Mouse (Mus musculus): Measurements from ENCODE around the gene Elmo1. TPM values are rescaled to one million over a fixed set of nuclear protein-coding genes. Genes with fewer than 3 reads are reported as not detected.

Elmo1 gene
- total RNA-seq, 2 experiments from 2014 or later = 45.7 to 47.2 TPM

DNA sequence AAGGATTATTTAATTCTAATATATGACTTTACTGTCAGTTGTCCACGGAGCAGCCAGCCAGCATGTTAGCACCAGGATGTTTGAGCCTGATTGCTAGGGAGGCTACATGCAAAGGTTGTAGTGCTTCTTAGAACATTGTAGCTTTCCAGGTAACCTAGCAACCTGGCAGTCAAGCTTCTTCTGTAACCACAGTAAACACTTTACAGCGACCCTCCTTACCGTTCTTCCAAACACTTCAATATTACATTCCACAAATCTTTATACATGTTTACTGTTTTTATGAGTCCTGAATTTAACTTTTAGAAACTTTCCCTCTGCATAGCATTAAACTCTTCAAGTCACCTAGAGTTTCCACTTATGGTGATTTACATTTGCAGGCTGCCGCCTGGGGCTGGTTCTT, 233.1 kb downstream of the Elmo1 start:
- no peak for DNase-seq (ENCODE audit: extremely low spot score in 1 of 2, low spot score in 2 of 2)
- intact Hi-C loops (cut with DNase I) = no loop called here

DNA sequence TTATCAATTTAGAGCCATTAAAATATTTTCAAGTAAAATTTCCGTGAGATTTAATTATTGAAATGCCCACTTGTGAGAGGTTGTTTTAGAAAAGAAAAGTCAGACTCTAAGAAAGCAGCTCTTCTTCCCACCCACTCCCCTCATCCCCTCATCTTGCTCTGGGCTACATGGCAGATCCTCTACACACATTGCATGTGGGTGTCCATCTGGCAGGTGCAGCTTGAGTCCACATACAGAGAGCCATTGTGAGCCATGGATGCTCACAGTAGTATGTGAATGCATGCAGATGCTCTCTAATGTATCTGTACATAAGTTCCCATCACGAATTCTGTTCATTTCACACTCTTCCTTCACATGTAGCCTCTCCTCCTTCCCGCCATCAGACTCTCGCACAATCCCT, 236.7 kb downstream of the Elmo1 start:
- DNase-seq (ENCODE audit: extremely low spot score in 1 of 2, low spot score in 2 of 2) = no peak
- intact Hi-C loops (cut with DNase I) = no loop called here

DNA sequence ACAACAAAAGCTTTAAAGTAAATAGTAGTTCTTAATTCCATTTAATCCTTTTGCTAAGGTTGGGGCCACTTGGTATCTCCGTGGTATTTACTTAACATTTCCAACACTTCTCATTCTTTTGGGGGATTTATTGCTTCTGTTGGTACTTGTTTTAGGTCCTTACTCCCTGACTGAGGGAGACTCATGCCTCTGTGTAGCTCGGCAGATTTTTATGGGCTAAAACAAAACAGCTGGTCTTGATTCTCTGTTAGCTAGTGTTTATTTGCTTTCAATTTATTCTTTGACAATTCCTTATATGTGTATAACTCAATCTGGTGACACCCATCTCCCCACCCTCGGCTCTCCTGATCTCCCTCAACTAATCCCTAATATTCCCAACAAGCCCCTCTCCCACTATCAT, 237.6 kb downstream of the Elmo1 start:
- no peak for DNase-seq (ENCODE audit: extremely low spot score in 1 of 2, low spot score in 2 of 2)
- intact Hi-C loops (cut with DNase I) = no loop called here

DNA sequence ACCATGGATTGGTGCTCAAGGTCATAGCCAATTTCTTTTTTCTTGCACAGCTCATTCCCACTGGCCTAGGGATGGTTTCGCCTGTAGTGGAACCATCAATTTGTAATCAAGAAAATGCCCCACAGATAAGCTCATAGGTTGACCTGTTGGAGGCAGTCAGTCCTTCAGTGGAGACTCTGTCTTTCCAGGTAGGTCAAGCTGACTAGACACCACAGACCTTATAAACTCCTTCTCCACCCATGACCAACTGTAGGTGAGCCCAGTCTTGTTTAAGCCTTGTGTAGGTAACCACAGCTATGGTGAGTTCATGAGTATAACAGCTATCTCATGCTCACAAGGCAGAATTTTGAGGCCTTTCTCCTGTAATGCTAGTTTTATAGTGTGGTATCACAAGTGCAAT, 238.3 kb downstream of the Elmo1 start:
- DNase-seq (ENCODE audit: extremely low spot score in 1 of 2, low spot score in 2 of 2) = no peak
- intact Hi-C loops (cut with DNase I) = no loop called here

DNA sequence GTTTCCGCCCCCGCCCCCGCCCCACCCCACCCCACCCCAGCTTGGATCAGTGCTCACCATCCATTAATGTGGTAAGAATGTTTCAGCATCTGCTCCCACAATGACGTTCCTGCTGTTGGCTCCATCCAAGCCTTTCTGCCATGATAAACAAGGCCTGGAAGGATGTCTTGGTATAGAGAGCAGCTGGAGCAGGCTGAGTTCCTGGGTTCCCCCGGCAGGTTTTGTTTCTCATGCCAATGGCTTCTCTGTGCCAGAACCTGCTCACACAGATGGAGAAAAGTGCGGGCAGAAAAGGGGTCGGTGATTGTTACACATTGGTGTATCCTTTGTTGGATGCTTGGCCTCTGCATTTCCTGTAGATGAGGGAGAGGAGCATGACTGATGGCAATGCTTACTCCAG, 240.6 kb downstream of the Elmo1 start:
- intact Hi-C loops (cut with DNase I) = no loop called here
- no peak for DNase-seq (ENCODE audit: extremely low spot score in 1 of 2, low spot score in 2 of 2)

DNA sequence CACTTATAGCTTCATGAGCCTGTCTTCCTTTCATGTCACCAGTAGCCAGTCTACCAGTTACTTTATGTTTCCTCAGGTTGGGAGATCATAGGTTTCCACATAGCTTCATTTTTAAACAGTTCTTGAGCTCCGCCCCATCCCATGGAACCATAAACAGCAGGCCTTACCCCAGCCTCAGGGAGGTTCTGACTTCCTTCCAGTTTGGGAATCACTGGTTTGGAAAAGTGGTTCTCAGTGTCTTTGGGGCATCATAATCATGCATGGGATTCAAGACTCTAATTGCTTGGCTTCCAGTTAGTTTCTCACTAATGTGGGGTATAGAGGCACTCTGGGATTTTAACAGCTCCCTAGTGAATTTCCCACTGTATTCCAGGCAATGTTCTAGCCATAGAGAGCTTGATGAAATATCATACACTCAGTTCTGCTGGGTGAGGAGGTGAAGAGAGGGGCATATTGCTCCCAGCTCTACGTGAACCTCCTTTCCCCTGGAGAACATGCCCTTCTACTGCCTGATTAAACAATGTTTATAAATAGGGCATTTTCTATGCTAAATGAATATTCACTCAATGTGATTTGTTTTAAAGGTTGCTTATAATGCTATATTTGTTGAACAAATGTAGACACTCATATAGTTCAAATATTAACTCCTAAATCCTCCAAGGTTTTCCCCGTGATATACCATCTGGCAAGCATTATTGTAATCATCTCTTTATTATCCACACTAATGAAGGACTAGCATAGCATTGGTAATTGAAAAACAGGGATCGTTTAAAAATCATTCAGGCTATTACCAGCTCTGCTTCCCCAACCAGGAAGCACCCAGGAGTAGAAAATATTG, 244.9 kb downstream of the Elmo1 start:
- intact Hi-C loops (cut with DNase I) = no loop called here
- DNase-seq (ENCODE audit: extremely low spot score in 1 of 2, low spot score in 2 of 2) = no peak

DNA sequence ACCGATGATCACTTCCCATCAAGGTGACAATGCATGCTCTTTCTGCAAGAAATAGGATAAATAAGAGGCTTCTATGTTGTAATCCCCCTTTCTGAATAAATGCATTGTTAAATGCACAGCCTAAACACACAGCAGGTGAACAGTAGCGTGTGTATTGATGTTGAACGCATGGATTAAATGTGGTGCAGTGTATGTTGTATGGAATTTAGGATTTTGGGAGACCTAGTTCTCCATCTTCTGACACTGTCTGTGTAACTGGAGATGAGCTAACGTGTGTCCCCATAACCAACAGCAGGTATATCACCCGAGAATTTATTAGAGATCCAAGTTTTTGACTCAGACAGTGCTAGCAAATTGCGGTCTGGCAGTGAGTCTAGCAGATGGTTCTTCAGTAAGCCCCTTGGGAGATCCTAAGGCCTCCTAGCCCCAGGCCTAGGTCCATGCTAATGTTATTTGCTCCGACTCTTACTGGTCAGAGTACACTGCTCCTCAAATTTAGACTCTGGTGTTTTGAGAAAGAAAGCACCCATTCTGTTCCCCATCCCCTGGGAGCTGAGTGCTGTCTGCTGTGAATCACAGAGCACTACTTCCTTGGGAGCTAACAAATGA, 245.6 kb downstream of the Elmo1 start:
- intact Hi-C loops (cut with DNase I) = no loop called here
- no peak for DNase-seq (ENCODE audit: extremely low spot score in 1 of 2, low spot score in 2 of 2)

DNA sequence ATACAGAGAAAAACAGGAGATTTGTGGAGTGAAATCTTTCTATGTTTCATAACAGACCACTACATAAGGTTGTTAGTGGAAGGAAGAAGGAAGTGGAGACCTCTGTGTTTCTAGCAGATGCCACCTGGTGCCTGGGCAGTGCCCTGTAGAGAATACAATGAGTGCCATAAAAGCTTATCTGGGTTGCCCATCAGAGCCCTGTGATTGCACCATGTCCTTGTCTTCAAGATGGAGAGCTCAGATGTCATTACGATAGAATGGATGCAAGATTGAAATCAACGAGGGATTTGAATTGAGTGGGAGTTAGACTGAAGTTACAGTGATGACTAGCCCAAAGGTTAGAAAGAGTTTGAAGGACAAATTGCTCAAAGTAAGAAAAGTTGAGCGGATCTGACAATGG, 252.5 kb downstream of the Elmo1 start:
- intact Hi-C loops (cut with DNase I) = no loop called here
- no peak for DNase-seq (ENCODE audit: extremely low spot score in 1 of 2, low spot score in 2 of 2)

DNA sequence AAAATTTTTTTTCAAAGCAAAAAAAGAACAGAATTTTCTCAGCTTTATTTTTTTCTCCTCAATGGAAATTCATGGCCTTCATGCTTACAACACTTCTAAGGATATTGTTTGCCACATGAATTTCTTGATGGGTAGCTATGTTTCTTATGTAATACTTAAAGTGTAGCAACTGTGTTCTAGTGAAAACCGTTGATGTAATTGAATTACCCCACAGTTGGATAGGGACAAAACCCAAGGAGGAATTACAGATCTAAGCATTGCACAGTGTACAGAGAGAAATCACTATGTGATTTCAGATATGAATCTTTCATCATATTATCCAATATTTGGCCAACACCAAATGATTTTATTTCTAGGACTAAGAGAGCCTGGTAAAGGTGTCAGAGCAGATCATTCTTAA, 259.4 kb downstream of the Elmo1 start:
- intact Hi-C loops (cut with DNase I) = no loop called here
- DNase-seq (ENCODE audit: extremely low spot score in 1 of 2, low spot score in 2 of 2) = no peak

DNA sequence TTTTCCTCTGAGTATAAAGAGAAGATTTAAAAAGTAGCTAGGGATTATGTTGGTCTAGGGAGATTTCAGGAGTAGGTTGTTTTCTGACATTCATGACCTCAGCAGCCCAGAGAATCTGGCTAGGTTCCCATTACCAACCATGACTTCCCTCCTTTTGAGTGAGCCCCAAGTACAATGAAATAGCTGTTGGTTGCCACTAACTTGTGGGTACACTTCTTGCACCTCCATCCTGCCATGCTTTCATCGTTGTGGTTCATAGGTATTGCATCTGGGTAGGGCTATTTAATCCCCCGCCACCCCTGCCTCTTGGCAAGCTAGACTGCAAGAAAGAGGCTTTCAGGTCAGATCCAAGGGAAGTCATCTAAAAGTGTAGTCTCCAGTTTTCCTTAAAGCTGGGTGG, 262.2 kb downstream of the Elmo1 start:
- DNase-seq (ENCODE audit: extremely low spot score in 1 of 2, low spot score in 2 of 2) = no peak
- intact Hi-C loops (cut with DNase I) = no loop called here

DNA sequence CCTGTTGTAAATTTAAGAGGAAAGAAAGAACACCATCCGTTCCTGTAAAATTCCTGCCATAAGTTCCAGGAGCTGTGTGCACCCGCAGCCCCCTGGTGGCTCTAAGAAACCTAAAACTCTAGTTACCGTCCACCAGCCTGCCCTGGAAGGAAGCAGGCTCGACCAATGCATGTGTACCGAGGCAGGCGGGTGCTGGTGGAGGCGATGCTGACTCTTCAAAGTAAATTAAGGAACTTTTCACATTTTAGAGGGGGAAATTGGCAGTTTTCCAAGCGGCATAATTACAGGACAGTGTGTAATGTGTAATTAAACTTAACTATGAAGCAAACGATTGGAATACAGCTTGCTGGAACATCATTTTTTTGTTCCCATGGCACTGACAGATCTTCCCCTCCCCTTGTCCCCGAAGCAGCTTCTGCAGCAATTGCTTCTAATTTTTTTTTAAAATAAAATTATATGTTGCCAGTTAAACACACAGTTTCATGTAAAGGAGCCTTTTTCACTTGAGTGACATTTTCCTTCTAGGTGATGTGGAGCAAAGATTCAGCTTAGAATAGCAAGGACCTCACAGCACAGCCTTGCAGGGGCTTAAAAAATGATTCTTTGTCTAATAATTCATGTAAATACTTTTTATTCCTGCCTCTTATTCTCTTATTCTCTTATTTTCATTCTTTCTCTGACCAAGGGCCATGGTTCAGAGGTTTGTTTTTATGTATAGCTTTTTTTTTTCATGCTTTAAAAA, 263.6 kb downstream of the Elmo1 start:
- intact Hi-C loops (cut with DNase I) = no loop called here
- peak in 1 of 2 experiments; percentile 69 for DNase-seq (ENCODE audit: extremely low spot score in 1 of 2, low spot score in 2 of 2)

DNA sequence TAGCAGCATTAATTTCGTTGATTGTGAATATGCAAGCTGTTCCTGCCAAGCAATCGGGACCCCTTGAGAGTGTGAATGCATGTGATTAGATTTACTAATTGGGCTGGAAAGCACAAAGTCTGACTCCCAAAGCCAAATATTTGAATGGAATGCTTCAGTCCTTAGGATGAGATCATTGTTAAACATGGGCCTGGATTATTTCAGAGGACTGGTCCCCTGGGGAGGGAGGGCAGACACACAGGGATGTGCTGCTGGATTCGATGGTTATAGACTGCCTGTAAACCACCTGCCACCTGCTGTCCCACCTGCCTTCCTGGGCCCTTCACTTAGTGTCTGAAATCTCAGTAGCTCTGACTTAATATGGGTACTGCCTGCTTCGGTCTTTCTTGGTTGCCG, 264.2 kb downstream of the Elmo1 start:
- intact Hi-C loops (cut with DNase I) = no loop called here

DNA sequence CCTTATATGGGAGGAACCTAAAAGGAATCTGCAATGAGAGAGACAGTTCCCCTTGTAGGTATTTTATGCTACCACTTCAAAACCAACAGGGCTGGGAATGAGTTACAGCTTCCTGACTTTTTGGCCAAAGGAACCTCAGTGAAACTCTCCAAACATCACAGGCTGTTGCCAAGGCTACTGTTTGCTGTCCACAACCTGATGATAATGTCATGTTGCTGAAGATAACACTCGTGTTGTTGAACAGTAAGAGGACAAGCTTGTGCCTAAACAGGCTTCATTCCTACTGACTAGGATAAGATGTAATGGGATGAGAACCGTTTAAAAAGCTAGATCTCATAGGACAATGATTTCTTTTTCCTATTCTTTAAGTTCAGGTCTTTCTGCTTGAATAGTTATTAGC, 272.1 kb downstream of the Elmo1 start:
- intact Hi-C loops (cut with DNase I) = no loop called here
- DNase-seq (ENCODE audit: extremely low spot score in 1 of 2, low spot score in 2 of 2) = no peak

More for the DNA sequence above, 264.2 kb downstream of the Elmo1 start:
- peak in 1 of 2 experiments; percentile 20 for DNase-seq (ENCODE audit: extremely low spot score in 1 of 2, low spot score in 2 of 2)

DNA sequence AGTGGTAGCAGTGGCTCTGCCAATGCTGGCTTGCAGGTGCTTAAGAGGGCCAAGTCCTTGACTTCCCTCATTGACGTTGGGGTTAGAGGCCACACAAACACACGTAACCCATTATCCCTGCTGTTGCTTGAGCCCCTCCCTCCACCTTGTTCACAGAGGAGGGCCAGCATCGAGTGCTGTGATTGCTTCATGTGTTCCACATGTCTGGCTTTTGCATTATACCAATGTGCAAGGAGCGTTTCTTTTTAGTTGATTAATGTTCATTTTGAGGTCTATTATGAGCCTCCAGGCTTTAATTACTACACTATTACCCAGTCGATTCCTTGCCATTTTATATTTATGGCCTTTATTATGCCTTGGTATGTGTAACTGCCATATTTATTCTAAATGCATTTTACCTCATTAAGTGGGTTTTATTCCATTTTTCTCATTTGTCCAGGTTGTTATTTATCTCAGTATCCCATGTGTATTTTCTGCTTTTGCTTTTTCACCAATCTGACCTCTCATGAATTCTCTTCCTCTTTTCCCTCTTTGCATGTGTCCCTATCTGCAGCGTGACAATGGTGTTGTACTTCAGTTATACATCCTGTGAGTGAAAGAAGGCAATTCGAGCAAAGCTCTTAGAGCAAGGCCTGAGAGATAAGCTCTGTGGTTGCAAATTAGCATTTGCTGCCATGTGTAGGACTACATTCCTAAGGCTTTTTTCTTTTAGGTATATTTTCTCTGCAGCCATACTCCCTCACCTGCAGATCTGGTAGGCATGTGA, 275.6 kb downstream of the Elmo1 start:
- DNase-seq (ENCODE audit: extremely low spot score in 1 of 2, low spot score in 2 of 2) = no peak
- intact Hi-C loops (cut with DNase I) = no loop called here

DNA sequence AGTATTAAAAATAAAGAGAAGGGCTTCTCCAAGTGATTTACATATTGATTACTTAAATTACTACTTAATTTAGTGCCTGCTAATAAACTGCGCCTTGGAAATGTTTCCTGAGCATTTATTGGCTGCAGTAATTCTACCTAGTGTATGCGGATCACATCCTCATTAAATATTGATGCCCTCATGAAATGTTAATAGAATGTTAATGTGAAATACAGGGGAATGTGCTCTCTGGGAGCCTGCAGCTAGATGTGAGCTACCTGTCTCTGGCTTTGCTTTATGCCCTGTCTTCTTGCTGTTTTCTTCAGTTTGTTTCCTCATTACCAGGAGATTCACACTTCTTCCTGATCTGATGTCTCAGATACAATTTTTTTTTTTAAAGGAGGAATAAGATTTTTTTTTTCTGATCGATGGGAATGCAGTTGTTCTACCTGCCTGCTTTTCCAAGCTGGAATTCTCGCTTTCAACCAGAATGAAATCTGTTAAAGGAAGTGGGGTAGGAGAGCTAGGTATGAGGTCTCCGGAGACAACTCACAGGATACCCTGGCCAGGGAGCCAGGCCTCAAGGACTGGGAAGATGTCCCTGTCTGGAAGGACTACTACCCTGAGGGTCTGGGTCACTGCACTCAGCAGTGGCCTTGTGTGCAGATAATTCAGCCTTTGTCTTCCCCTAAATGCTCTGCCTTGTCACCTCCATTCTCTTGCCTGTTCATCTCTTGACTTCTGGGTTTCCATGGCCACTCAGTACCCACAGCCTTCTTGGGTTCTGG, 279.8 kb downstream of the Elmo1 start:
- intact Hi-C loops (cut with DNase I) = no loop called here
- no peak for DNase-seq (ENCODE audit: extremely low spot score in 1 of 2, low spot score in 2 of 2)

DNA sequence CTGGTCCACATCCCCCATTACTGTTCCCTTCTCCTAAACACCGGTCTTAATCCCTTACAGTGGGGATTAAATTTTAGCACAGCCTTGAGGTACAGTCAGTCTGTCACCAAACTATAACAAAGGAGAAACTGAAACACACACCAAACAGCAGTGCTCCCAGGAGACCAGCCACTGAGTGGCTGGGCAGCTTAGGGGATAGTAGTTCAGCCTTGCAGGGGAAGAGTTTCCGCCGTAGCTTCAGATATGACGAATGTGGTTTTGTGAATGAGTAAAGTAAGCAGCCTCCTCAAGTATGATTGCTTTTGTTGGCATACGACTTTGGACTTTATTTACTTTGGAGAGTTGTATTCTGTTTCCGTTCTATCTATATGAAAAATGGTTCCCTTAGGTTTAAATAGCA, 281.1 kb downstream of the Elmo1 start:
- intact Hi-C loops (cut with DNase I) = no loop called here
- DNase-seq (ENCODE audit: extremely low spot score in 1 of 2, low spot score in 2 of 2) = no peak

DNA sequence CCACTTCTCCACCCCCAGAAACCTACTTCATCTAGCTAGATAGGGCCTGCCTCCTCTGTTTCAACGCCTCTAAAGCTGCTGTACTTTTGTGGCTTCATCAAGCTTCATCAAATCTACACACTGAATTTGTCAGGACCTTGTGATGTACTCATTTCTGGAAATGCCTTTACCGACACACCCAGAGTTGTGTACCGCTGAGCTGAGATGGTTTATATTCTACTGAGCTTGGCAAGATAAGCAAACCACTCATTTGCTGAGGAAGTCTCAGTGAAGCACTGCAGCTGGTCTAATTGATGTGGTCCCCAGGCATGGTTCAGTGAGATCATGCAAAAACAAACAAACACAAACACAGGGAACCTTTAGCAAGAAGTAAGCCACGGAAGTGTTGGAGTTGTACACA, 281.9 kb downstream of the Elmo1 start:
- DNase-seq (ENCODE audit: extremely low spot score in 1 of 2, low spot score in 2 of 2) = no peak
- intact Hi-C loops (cut with DNase I) = no loop called here

DNA sequence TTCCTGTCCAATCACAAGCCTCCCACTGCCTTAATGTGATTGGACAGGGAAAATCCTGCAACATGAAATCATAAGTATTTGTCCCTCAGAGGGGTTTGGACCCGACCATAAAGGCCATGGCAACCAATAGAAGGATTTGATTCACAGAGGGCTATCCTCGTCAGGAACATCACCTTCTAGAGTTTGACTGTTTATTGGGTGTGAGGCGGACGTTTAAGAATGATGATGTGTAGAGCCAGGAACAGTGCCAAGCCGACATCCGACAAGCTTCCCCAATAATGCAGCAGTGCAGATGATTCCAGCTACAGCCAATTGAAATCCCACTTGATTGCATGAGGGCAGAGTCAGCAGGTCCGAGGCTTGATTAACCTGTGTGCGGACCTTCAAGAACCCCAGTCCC, 288.5 kb downstream of the Elmo1 start:
- intact Hi-C loops (cut with DNase I) = no loop called here

DNA sequence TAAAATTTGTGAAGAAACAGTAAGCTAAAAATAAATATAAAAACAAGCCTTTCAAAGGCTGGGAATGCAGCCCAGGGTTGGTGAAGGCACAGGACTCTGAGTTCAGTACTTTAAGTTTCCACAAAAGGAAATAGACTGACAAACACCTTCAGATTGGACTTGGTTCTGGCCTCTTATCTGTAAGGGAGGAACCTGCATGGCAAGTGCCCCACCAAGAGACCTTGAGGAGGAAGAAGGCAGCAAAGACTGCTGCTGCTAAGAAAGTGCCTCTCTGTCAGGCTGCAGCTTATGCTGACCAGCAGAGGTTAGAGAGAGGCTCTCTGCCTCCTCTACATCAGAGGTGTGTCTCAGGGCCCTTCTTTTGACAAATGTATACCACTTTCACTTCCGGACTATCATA, 293.5 kb downstream of the Elmo1 start:
- intact Hi-C loops (cut with DNase I) = no loop called here
- DNase-seq (ENCODE audit: extremely low spot score in 1 of 2, low spot score in 2 of 2) = no peak

More for the DNA sequence above, 288.5 kb downstream of the Elmo1 start:
- DNase-seq (ENCODE audit: extremely low spot score in 1 of 2, low spot score in 2 of 2) = no peak
